Mouse (Mus musculus) megakaryocyte, adult 5-6 weeks (primary cell): Measurements from ENCODE around the gene Noct. TPM values are rescaled to one million over a fixed set of nuclear protein-coding genes. Genes with fewer than 3 reads are reported as not detected.
"Not testable (repeated sequence)": the region's sequence is repeated elsewhere in the genome, so short reads cannot be mapped to it uniquely, and the experiment has no call there.

ENCODE experiments used
- ATAC-seq: 2 replicates; pipeline ENCODE4 v1.8.0; 2016; ENCODE audit warnings: mild to moderate bottlenecking, inconsistent platforms; ENCODE audit not compliant: poor library complexity, severe bottlenecking
- total RNA-seq, 2 experiments: library from RNA; stranded (forward) in 1 of 2; stranded (reverse) in 1 of 2; fragments of 153-499, 151-499 nt in 1 of 2; fragments of 221-1000, 200-1000 nt in 1 of 2; gene quantifications; 2 replicates each; pipeline versions ENCODE4 v1.2.3 to v1.2.4; 2015 to 2017

The Noct gene
- total RNA-seq, 2 experiments from 2014 or later, result 4.4 to 13.2 TPM

GRCm38 (mm10) chr3:51204441-51204840 is 19.8 kb upstream of the Noct start:
- ATAC-seq, result no peak

GRCm38 (mm10) chr3:51204897-51205296 is 19.4 kb upstream of the Noct start:
- ATAC-seq, result no peak

GRCm38 (mm10) chr3:51206521-51206920 is 17.7 kb upstream of the Noct start:
- no peak for ATAC-seq

- ATAC-seq, result no peak
These were observed 15.6 kb upstream of the Noct start for GRCm38 (mm10) chr3:51208633-51209032.

- ATAC-seq, result peak; percentile 85
These were observed 14.5 kb upstream of the Noct start for GRCm38 (mm10) chr3:51209503-51210314.

GRCm38 (mm10) chr3:51210485-51210884 is 13.8 kb upstream of the Noct start:
- ATAC-seq, result no peak

- ATAC-seq, result no peak
These were observed 11.1 kb upstream of the Noct start for GRCm38 (mm10) chr3:51213111-51213510.

- ATAC-seq, result no peak
These were observed 8.6 kb upstream of the Noct start for GRCm38 (mm10) chr3:51215681-51216080.

GRCm38 (mm10) chr3:51216351-51216750 is 7.9 kb upstream of the Noct start:
- not testable (repeated sequence) for ATAC-seq

GRCm38 (mm10) chr3:51218385-51218784 is 5.9 kb upstream of the Noct start:
- not testable (repeated sequence) for ATAC-seq

- ATAC-seq, result no peak
These were observed 5.0 kb upstream of the Noct start for GRCm38 (mm10) chr3:51219213-51219612.

- no peak for ATAC-seq
These were observed 3.4 kb upstream of the Noct start for GRCm38 (mm10) chr3:51220846-51221245.

- no peak for ATAC-seq
These were observed 2.4 kb upstream of the Noct start for GRCm38 (mm10) chr3:51221847-51222246.

GRCm38 (mm10) chr3:51222302-51222701 is 1.9 kb upstream of the Noct start:
- no peak for ATAC-seq

- ATAC-seq, result 0 out of 2 replicates have a peak, but pooled peaks have one; percentile 4
These were observed 1.3 kb upstream of the Noct start for GRCm38 (mm10) chr3:51222834-51223460.

GRCm38 (mm10) chr3:51223556-51223955 is 691 bp upstream of the Noct start:
- no peak for ATAC-seq

GRCm38 (mm10) chr3:51225226-51225750 is 1.0 kb downstream of the Noct start:
- ATAC-seq, result peak; percentile 0; the same call in 1 of the 2 replicates

- ATAC-seq, result no peak
These were observed 1.7 kb downstream of the Noct start for GRCm38 (mm10) chr3:51225979-51226378.

- ATAC-seq, result no peak
These were observed 2.4 kb downstream of the Noct start for GRCm38 (mm10) chr3:51226601-51227000.

- peak; percentile 50 for ATAC-seq
These were observed 4.0 kb downstream of the Noct start for GRCm38 (mm10) chr3:51228038-51228820.

- no peak for ATAC-seq
These were observed 4.6 kb downstream of the Noct start for GRCm38 (mm10) chr3:51228821-51229205.
